Mouse (Mus musculus) heart, embryonic 15.5 days (tissue): ENCODE results near the gene Nxph4. TPM values are rescaled to one million over a fixed set of nuclear protein-coding genes. Genes with fewer than 3 reads are reported as not detected.

ENCODE experiments used
- ATAC-seq: fragments of 200-750 bp; cut with Nextera tagmentation; replicated peaks from 2 replicates; pipeline ENCODE4 v1.8.0; 2017; ENCODE audit warnings: low read depth, moderate TSS enrichment; ENCODE audit not compliant: insufficient number of reproducible peaks, insufficient read depth, low FRiP score
- H3K27ac ChIP-seq: fragments of 300-500 bp; sonication (generic); 2 replicates; pipeline ENCODE4 v1.5.1; 2015; ENCODE audit warnings: mild to moderate bottlenecking, inconsistent platforms
- H3K27me3 ChIP-seq: fragments of 300-500 bp; sonication (generic); 2 replicates; pipeline ENCODE4 v1.6.1; 2015; ENCODE audit warnings: inconsistent platforms
- H3K36me3 ChIP-seq: fragments of 300-500 bp; sonication (generic); 2 replicates; pipeline ENCODE4 v1.6.1; 2015; ENCODE audit warnings: mild to moderate bottlenecking, inconsistent platforms
- H3K4me1 ChIP-seq: fragments of 300-500 bp; sonication (generic); replicated peaks from 2 replicates; pipeline ENCODE4 v1.6.1; 2015; ENCODE audit warnings: inconsistent platforms
- H3K4me2 ChIP-seq: fragments of 300-500 bp; sonication (generic); 2 replicates; pipeline ENCODE4 v1.6.1; 2015; ENCODE audit warnings: inconsistent platforms, mild to moderate bottlenecking, moderate library complexity
- H3K4me3 ChIP-seq: fragments of 300-500 bp; sonication (generic); 2 replicates; pipeline ENCODE4 v1.5.1; 2015; ENCODE audit warnings: mild to moderate bottlenecking, inconsistent platforms
- H3K9ac ChIP-seq: fragments of 300-500 bp; sonication (generic); 2 replicates; pipeline ENCODE4 v1.6.1; 2015; ENCODE audit warnings: mild to moderate bottlenecking, inconsistent platforms
- H3K9me3 ChIP-seq: fragments of 300-500 bp; sonication (generic); replicated peaks from 2 replicates; pipeline ENCODE4 v1.6.1; 2016; ENCODE audit warnings: inconsistent platforms
- WGBS: fragments of 180-500 bp; shearing (Covaris S2); methylation state at CpG from one replicate; pipeline ENCODE4 v1.1.7; 2015; ENCODE audit warnings: mixed read lengths; 5-methylcytosine and 5-hydroxymethylcytosine counted together
- polyA plus RNA-seq: library from polyadenylated mRNA; unstranded; fragments of >200 nt; fragmentation: Nextera tagmentation; extraction: Ambion mirVana; gene quantifications from 2 replicates; pipeline ENCODE4 v1.2.1, GENCODE M21; 2015

The Nxph4 gene
- polyA plus RNA-seq, 1 experiment from 2014 or later = 1.2 TPM

- ATAC-seq = no peak
- no peak overlapping the region for H3K4me3 ChIP-seq
- H3K4me1 ChIP-seq = peaks cover 22% of the 10 kb centered on the region
- no peak overlapping the region for H3K4me2 ChIP-seq
- H3K27me3 ChIP-seq = no peaks in the 10 kb centered on the region
- no peak overlapping the region for H3K9ac ChIP-seq
- 93% methylated on average over 28 of the region's 28 CpGs for WGBS
- no peaks in the 10 kb centered on the region for H3K9me3 ChIP-seq
- H3K27ac ChIP-seq = no peak overlapping the region
- H3K36me3 ChIP-seq = 0 out of 2 replicates have a peak, but pooled peaks cover 14% of the 10 kb centered on the region
Measured at GRCm38 (mm10) chr10:127566553-127567326, 32.4 kb upstream of the Nxph4 start.

- H3K27me3 ChIP-seq = no peaks in the 10 kb centered on the region
- H3K9ac ChIP-seq = no peak overlapping the region
- peaks cover 18% of the 10 kb centered on the region for H3K4me1 ChIP-seq
- no peaks in the 10 kb centered on the region for H3K9me3 ChIP-seq
- ATAC-seq = peak; percentile 81
- H3K36me3 ChIP-seq = peaks cover 15% of the 10 kb centered on the region; the same call in 1 of the 2 replicates
- peak overlapping the region; percentile 21 for H3K4me2 ChIP-seq
- H3K4me3 ChIP-seq = no peak overlapping the region
- 19% methylated on average over 13 of the region's 13 CpGs for WGBS
- H3K27ac ChIP-seq = peak overlapping the region; percentile 16
Measured at GRCm38 (mm10) chr10:127564301-127564700, 29.9 kb upstream of the Nxph4 start.

- no peak overlapping the region for H3K9ac ChIP-seq
Measured at GRCm38 (mm10) chr10:127563840-127564239, 29.5 kb upstream of the Nxph4 start.

DNA sequence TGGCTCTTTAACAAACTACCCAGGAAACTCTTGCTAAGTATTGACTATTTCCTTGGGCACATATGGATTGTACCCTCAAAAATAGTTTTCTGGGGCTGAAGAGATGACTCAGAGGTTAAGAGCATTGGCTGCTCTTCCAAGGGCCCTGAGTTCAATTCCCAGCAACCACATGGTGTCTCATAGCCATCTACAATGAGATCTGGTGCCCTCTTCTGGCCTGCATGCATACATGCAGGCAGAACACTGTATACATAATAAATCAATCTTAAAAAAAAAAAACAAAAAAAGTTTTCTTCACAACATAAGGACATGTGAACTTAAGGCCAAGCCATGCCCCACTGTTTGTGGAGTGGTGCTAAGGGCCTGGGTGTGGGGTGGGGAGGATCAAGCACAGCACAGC is 26.8 kb upstream of the Nxph4 start:
- Histone ChIP-seq H3K4me3 (no peak overlapping the region), H3K4me2 (no peak overlapping the region), H3K9me3 (no peaks in the 10 kb centered on the region), H3K27ac (no peak overlapping the region), H3K36me3 (peaks cover 30% of the 10 kb centered on the region; the same call in 1 of the 2 replicates), H3K27me3 (no peaks in the 10 kb centered on the region), H3K4me1 (peaks cover 18% of the 10 kb centered on the region), H3K9ac (no peak overlapping the region)
- no peak for ATAC-seq

More at GRCm38 (mm10) chr10:127563840-127564239, 29.5 kb upstream of the Nxph4 start:
- WGBS = 50% methylated on average over 8 of the region's 8 CpGs
- Histone ChIP-seq H3K4me2 (peak overlapping the region; percentile 21), H3K27ac (peak overlapping the region; percentile 16), H3K4me3 (no peak overlapping the region), H3K27me3 (no peaks in the 10 kb centered on the region), H3K9me3 (no peaks in the 10 kb centered on the region), H3K4me1 (peaks cover 18% of the 10 kb centered on the region), H3K36me3 (peaks cover 15% of the 10 kb centered on the region; the same call in 1 of the 2 replicates)
- ATAC-seq = 0 out of 2 replicates have a peak, but pooled peaks have one; percentile 12

- Histone ChIP-seq H3K36me3 (peaks cover 56% of the 10 kb centered on the region), H3K27ac (no peak overlapping the region), H3K9me3 (no peaks in the 10 kb centered on the region), H3K27me3 (no peaks in the 10 kb centered on the region), H3K4me1 (no peaks in the 10 kb centered on the region), H3K4me3 (no peak overlapping the region), H3K9ac (no peak overlapping the region), H3K4me2 (no peak overlapping the region)
- no peak for ATAC-seq
- 92% methylated on average over 13 of the region's 13 CpGs for WGBS
Measured at GRCm38 (mm10) chr10:127557397-127557796, 23.0 kb upstream of the Nxph4 start.

- Histone ChIP-seq H3K9ac (no peak overlapping the region), H3K4me1 (no peaks in the 10 kb centered on the region), H3K27me3 (no peaks in the 10 kb centered on the region), H3K4me3 (no peak overlapping the region), H3K36me3 (peaks cover 57% of the 10 kb centered on the region), H3K27ac (no peak overlapping the region), H3K9me3 (no peaks in the 10 kb centered on the region), H3K4me2 (no peak overlapping the region)
- WGBS = 70% methylated on average over 18 of the region's 18 CpGs
- no peak for ATAC-seq
Measured at GRCm38 (mm10) chr10:127555703-127556102, 21.3 kb upstream of the Nxph4 start.

- Histone ChIP-seq H3K4me3 (no peak overlapping the region), H3K9me3 (no peaks in the 10 kb centered on the region), H3K4me1 (no peaks in the 10 kb centered on the region), H3K27ac (no peak overlapping the region), H3K27me3 (no peaks in the 10 kb centered on the region), H3K36me3 (peaks cover 39% of the 10 kb centered on the region), H3K4me2 (no peak overlapping the region), H3K9ac (no peak overlapping the region)
- ATAC-seq = no peak
- 88% methylated on average over 17 of the region's 17 CpGs for WGBS
Measured at GRCm38 (mm10) chr10:127549892-127550291, 15.5 kb upstream of the Nxph4 start.

DNA sequence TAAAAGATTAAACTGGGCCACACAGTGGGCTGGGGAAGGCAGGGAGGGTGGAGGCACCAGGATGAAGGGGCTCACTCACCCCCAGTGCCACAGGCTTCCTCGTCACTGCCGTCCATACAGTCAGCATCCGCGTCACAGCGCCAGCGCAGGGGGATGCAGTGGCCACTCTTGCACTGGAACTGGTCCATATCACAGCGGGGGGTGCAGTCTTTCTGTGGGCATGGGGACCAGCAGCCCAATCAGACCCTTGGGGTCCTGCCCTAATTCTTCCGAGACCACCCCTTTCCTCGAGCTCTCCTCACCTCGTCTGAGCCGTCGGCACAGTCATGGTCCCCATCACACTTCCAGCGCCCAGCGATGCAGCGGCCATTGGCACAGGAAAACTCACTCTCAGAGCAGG is 13.9 kb upstream of the Nxph4 start:
- H3K36me3 ChIP-seq = peaks cover 25% of the 10 kb centered on the region
- WGBS = 90% methylated on average over 15 of the region's 15 CpGs
- no peaks in the 10 kb centered on the region for H3K9me3 ChIP-seq
- H3K9ac ChIP-seq = no peak overlapping the region
- ATAC-seq = no peak
- H3K27me3 ChIP-seq = no peaks in the 10 kb centered on the region
- no peak overlapping the region for H3K4me3 ChIP-seq
- H3K4me1 ChIP-seq = no peaks in the 10 kb centered on the region
- H3K4me2 ChIP-seq = no peak overlapping the region
- no peak overlapping the region for H3K27ac ChIP-seq

- 86% methylated on average over 7 of the region's 7 CpGs for WGBS
- H3K4me1 ChIP-seq = no peaks in the 10 kb centered on the region
- H3K27me3 ChIP-seq = no peaks in the 10 kb centered on the region
- H3K36me3 ChIP-seq = peaks cover 13% of the 10 kb centered on the region; the same call in 1 of the 2 replicates
- no peak overlapping the region for H3K4me3 ChIP-seq
- ATAC-seq = no peak
- no peak overlapping the region for H3K9ac ChIP-seq
- H3K4me2 ChIP-seq = no peak overlapping the region
- H3K9me3 ChIP-seq = no peaks in the 10 kb centered on the region
- H3K27ac ChIP-seq = no peak overlapping the region
Measured at GRCm38 (mm10) chr10:127546505-127546904, 12.1 kb upstream of the Nxph4 start.

- Histone ChIP-seq H3K36me3 (peaks cover 19% of the 10 kb centered on the region; the same call in 1 of the 2 replicates), H3K27ac (no peak overlapping the region), H3K9me3 (no peaks in the 10 kb centered on the region), H3K9ac (no peak overlapping the region), H3K4me1 (no peaks in the 10 kb centered on the region), H3K4me3 (no peak overlapping the region), H3K4me2 (no peak overlapping the region), H3K27me3 (no peaks in the 10 kb centered on the region)
- WGBS = 83% methylated on average over 20 of the region's 20 CpGs
- no peak for ATAC-seq
Measured at GRCm38 (mm10) chr10:127544375-127544774, 10.0 kb upstream of the Nxph4 start.

DNA sequence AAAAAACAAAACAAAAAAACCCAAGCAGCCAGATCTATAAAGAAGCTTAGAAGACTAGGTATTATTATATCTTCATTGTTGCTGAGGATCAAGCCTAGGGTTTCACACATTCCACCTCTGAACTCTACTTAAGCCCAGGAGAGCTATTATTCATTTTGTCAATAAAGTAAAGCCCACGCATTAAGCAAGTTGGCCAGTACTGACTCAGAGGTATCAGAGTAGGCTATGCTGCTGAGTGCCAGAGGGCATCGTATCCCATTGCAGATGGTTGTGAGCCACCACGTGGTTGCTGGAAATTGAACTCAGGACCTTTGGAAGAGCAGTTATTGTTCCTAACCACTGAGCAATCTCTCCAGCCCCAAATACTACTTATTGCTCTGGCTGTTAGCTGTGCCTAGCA is 9.6 kb upstream of the Nxph4 start:
- H3K4me2 ChIP-seq = no peak overlapping the region
- no peak overlapping the region for H3K9ac ChIP-seq
- 79% methylated on average over 3 of the region's 3 CpGs for WGBS
- H3K27me3 ChIP-seq = no peaks in the 10 kb centered on the region
- H3K27ac ChIP-seq = no peak overlapping the region
- ATAC-seq = no peak
- H3K9me3 ChIP-seq = no peaks in the 10 kb centered on the region
- H3K4me3 ChIP-seq = no peak overlapping the region
- peaks cover 19% of the 10 kb centered on the region; the same call in 1 of the 2 replicates for H3K36me3 ChIP-seq
- no peaks in the 10 kb centered on the region for H3K4me1 ChIP-seq

- WGBS = 65% methylated on average over 6 of the region's 6 CpGs
- Histone ChIP-seq H3K27me3 (peaks cover 5% of the 10 kb centered on the region; the same call in 1 of the 2 replicates), H3K9ac (no peak overlapping the region), H3K4me1 (no peaks in the 10 kb centered on the region), H3K36me3 (peaks cover 19% of the 10 kb centered on the region; the same call in 1 of the 2 replicates), H3K9me3 (no peaks in the 10 kb centered on the region), H3K4me3 (no peak overlapping the region), H3K4me2 (no peak overlapping the region), H3K27ac (no peak overlapping the region)
- ATAC-seq = no peak
Measured at GRCm38 (mm10) chr10:127542720-127543119, 8.4 kb upstream of the Nxph4 start.
